Mouse (Mus musculus): ENCODE measurements at regions not wholly inside any gene's neighbourhood (a gene's known extent, or its start where the extent isn't known, plus 50 kb on each side); places are given as distances from the start of the nearest gene placed in this dataset.

DNA sequence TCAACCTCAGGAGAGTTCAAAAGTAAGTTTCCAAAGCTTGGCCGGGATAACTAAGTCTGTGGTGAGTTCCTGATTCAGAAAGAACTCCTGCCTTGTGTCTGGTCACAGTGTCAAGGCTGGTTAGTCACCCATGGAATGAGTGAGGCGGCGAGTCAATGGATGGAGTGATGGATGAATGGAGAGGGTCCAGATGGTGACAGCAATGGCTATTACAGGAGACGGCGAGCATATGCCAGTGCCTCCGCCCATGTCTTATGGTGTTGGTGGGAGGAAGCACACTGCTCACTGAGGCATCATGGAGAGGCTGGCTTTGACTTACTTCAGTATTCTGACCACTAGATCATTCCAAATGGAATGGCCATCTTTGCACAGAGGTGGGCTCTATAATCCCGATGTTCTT lies 154.8 kb upstream of the Gm4791 start:
- TF ChIP-seq EP300 (IDR thresholded peaks at IDR 0.05; ENCODE audit: insufficient read depth, low read depth, low read length) (no peak), POLR2A (IDR thresholded peaks at IDR 0.05; ENCODE audit: insufficient read depth, low read depth, low read length) (no peak), CTCF (IDR thresholded peaks at IDR 0.05) (no peak)
